Mouse (Mus musculus): ENCODE results near the gene Dcun1d2. TPM values are rescaled to one million over a fixed set of nuclear protein-coding genes. Genes with fewer than 3 reads are reported as not detected.

The Dcun1d2 gene
- total RNA-seq (2015) (10.6 and 10.8 TPM in 2 replicates), total RNA-seq (2017) (14.6 and 19.7 TPM in 2 replicates)

DNA sequence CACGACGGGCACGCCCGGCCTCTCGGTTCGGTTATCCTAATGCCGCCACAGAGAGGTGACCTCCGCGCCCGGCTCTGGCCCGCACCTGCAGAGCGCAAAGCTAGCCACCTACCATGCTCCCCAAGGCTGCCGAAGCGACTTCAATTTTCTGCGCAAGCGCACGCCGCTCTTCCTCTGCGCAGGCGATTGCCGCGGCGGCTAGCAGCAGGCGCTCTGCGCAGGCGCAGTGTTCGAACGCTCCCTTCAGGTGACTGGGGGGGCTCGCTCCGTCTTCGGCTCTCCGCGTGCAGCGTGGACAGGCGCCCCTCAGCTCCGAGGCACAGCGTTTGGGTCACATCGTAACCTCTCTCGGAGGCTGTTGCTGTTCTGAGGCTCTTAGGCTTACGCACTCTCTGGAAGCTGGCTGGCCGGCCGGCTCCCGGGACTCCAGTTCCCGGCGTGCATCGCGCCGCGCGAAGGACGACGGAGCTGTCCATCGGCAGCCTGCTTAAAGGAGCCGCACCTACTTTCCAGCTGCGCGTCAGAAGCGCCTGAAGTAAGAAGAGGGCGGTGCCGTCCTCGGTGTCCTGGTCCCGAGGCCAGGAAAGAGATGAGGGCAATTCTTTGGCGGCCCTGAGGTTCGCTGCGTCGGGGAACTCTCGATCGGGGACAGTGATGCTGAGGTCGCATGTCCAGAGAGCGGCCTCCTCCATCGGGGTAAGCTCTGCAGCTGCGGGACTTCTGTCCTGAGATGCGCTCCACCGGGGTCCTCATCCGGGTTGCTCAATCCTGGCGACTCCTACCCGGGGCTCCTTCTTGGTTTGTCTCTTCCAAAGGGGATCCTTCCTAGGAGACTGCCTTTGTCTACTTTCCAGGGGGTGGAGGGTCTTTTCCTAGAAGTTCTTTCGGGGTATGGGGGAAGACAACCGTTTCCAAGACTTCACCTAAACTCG is at the start of gene Dcun1d2, which contains the start of gene Tmco3:
Gene Dcun1d2, minus strand, starts transcription at position 440 of the 932 bp plus-strand sequence.
Gene Tmco3, plus strand, starts transcription at position 499 of the 932 bp plus-strand sequence.
- ATAC-seq (ENCODE audit: poor library complexity, severe bottlenecking), result peak; percentile 77

DNA sequence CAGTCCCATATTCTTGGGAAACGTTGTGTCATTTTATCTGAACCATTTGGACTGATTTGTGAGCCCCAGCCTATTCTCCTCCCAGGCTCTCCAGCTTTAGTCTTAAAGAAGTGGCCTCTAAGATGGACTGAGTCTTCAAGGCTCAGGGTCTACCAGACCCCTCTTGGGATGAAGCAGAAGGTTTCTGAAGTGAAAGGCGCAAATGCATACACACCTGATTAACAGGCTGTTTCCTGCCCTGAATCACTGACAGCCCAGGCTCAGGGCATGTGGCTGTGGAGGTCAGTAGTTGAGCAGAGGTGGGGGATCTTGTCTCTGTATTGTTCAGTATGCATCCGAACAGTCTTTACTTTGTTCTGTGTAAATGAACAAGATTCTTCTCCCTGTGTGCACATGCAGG is 49.7 kb upstream of the Dcun1d2 start:
- ATAC-seq (ENCODE audit: poor library complexity, severe bottlenecking), result no peak

DNA sequence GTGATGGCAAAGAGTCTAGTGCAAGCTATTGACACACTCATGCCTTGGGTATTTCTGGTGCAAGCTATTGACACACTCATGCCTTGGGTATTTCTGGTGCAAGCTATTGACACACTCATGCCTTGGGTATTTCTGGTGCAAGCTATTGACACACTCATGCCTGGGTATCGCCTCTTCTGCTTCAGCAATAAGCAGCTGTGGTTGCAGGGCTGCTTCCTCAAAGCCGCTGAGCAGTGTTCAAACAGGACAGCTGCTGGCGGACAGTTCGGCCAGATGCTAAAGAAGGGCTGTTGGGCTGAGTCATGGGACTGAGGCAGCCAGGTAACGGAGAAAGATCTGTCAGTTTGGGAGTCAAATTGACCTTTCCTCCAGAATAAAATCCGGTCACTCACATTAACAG is 49.3 kb upstream of the Dcun1d2 start:
- peak; percentile 88 for ATAC-seq (ENCODE audit: poor library complexity, severe bottlenecking)

GRCm38 (mm10) chr8:13334671-13335070 is 46.7 kb upstream of the Dcun1d2 start:
- no peak for ATAC-seq (ENCODE audit: poor library complexity, severe bottlenecking)

GRCm38 (mm10) chr8:13326598-13326997 is 38.7 kb upstream of the Dcun1d2 start:
- ATAC-seq (ENCODE audit: poor library complexity, severe bottlenecking), result 0 out of 2 replicates have a peak, but pooled peaks have one; percentile 45

- ATAC-seq (ENCODE audit: poor library complexity, severe bottlenecking), result no peak
Measured at GRCm38 (mm10) chr8:13316671-13317070, 28.7 kb upstream of the Dcun1d2 start.

GRCm38 (mm10) chr8:13314922-13315321 is 27.0 kb upstream of the Dcun1d2 start:
- peak; percentile 49; the same call in 1 of the 2 replicates for ATAC-seq (ENCODE audit: poor library complexity, severe bottlenecking)

GRCm38 (mm10) chr8:13306916-13307315 is 19.0 kb upstream of the Dcun1d2 start:
- ATAC-seq (ENCODE audit: poor library complexity, severe bottlenecking), result peak; percentile 94

- peak; percentile 73 for ATAC-seq (ENCODE audit: poor library complexity, severe bottlenecking)
Measured at GRCm38 (mm10) chr8:13306309-13306909, 18.5 kb upstream of the Dcun1d2 start.

DNA sequence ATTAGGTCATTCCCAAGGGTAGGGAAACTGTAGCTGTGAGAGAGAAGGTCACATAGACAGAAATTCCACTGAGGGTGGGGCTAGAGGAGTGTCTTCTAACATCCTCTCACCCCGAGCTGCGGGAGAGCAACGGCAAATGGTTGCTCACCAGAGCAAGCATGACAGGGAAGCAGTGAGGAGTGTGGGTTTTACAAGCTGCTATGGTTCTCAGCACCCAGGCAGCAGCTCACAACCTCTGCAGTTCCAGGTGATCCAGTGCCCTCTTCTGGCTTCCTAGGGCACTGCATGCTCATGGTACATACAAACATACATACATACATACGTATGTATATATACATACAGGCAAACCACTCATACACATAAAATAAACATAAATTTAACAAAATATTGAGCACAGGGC is 18.0 kb upstream of the Dcun1d2 start:
- ATAC-seq (ENCODE audit: poor library complexity, severe bottlenecking), result no peak

DNA sequence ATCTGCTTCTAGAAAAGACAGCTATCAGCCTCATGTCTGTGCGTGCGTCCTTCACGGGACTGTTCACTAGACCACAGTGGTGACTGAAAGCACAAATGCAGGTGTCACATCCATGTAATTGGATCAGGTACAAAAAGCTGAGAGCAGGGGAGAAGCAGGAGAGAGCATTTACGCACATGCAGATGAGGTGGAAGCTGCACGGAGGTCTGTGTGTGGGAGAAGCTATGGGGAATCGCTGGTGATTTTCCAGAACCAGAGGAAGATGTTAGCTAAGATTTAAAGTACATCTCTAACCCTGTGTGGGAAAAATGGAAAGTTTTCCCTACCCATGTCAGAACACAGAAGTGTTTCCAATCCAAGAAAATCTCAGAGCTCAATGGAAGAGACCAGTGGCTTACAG is 17.5 kb upstream of the Dcun1d2 start:
- no peak for ATAC-seq (ENCODE audit: poor library complexity, severe bottlenecking)

GRCm38 (mm10) chr8:13301036-13301435 is 13.1 kb upstream of the Dcun1d2 start:
- ATAC-seq (ENCODE audit: poor library complexity, severe bottlenecking), result no peak

- no peak for ATAC-seq (ENCODE audit: poor library complexity, severe bottlenecking)
Measured at GRCm38 (mm10) chr8:13299571-13299970, 11.6 kb upstream of the Dcun1d2 start.

DNA sequence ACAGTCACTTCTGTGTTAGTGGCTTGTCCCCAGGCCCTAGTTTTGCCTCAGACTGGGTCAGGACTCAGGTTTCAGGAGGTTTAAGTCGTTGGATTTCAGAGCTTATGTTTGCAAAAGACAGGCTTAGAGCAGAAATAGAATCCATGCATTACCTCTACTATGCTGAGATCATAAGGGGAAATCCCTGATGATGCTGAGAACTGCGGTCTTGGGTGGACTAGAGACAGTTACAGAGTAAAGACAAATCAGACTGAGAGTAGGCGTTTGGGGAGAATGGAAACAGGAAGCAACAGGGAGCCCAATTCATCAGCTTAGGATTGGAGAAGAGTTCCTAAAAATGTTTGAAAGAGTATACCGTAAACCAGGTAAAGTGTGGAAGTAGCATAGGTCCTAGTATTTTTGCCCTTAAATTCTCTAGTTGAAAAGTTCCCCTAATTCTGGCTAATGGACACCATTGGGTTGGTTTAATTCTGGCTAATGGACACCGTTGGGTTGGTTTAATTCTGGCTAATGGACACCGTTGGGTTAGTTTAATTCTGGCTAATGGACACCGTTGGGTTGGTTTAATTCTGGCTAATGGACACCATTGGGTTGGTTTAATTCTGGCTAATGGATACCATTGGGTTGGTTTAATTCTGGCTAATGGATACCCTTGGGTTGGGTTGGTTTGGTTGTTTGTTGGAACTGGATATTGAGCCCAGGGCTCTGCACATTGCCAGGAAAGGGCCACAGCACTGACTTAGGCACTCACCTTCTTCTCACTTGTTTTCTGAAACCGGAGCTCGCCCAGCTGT is 5.9 kb upstream of the Dcun1d2 start:
- ATAC-seq (ENCODE audit: poor library complexity, severe bottlenecking), result no peak

GRCm38 (mm10) chr8:13292364-13292763 is 4.4 kb upstream of the Dcun1d2 start:
- peak; percentile 39 for ATAC-seq (ENCODE audit: poor library complexity, severe bottlenecking)

DNA sequence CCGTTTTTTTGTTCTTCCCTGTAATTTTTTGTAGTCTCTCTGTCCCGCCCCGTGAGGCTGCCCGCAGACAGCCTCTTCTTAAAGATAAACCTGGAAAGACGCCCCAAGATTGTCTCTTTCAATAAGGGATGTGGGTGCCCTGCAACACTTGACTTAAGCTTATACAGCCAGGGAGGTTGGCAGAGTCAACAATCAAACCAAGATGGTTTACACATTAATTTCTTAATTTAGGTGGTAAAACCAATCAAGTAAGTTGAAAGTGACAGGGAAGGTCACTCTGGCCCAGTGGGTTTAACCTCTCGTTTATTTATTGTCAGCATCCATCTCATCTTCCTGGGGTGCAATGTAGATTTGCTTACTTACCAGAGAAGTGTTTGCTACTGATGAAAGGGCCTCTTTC is 715 bp upstream of the Dcun1d2 start:
- ATAC-seq (ENCODE audit: poor library complexity, severe bottlenecking), result no peak

GRCm38 (mm10) chr8:13287304-13287691 is 633 bp downstream of the Dcun1d2 start:
- peak; percentile 87 for ATAC-seq (ENCODE audit: poor library complexity, severe bottlenecking)

GRCm38 (mm10) chr8:13283200-13283599 is 4.7 kb downstream of the Dcun1d2 start:
- no peak for ATAC-seq (ENCODE audit: poor library complexity, severe bottlenecking)

DNA sequence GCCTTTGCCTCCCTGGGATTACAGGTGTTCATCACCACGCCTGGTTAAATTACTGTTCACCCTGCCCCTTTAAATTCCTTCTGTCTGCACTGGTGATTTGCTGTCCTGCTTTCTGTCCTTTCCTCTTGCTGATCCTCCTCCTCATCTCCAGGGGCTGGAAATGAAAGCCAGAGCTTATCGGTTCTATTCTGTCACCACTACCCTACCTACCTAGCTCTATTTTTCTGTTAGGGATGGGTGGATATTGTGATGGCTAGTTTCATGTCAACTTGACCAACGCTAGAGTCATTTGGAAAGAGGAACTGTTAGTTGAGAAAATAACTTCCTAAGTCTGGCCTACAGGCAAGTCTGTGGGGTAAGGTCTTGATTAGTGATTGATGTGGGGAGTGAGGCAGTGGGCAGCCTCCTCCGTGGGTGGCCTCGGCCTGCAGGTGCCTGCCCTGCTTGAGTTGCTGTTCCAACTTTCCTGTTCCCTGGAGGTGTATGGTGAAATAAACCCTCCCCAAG is 10.9 kb downstream of the Dcun1d2 start:
- no peak for ATAC-seq (ENCODE audit: poor library complexity, severe bottlenecking)

DNA sequence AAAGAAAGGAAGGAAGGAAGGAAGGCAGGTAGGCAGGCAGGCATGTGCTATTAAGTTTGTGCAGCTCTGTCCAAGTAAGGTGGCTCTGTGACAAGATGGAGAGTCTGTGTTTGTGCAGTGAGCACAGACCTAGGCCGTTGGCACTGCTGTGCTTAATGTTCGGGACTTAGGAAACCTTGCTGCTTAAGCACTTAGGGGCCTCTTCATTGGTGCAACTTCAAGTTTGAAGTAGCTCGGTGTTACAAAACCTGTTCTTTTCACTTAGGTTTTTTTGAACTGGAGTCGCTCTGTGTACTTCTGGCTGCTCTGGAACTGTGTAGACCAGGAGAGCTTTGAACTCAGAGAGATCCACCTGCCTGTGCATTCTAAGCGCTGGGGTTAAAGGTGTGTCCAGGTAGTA is 15.1 kb downstream of the Dcun1d2 start:
- ATAC-seq (ENCODE audit: poor library complexity, severe bottlenecking), result no peak

DNA sequence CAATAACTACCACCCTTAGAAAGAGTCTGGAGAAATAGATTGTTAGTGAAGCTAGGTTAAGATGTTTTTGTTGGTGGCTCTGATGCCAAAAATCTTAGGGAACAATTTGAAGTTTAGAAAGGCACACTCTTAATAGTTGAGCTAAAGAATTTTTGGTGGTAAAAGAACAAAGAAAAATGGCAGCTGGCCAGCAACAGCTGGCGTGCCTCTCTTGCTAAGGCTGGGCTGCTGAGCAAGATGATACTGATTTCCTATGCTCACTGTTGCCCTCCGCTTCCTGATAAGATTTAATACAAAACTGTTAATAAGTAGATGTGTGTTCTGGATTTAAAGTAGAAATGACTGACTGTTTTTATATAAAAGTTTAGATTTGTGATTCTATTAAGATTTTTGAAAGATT is 20.4 kb downstream of the Dcun1d2 start:
- ATAC-seq (ENCODE audit: poor library complexity, severe bottlenecking), result no peak

Data from megakaryocyte, adult 5-6 weeks (primary cell).